Mouse (Mus musculus) ZHBTc4 (cell line): Measurements from ENCODE around the gene Ereg.

Source experiments
- DNase-seq: peaks from one replicate; pipeline ENCODE4 v3.0.0-alpha.2; 2011; ENCODE audit warnings: low read depth, low spot score

Ereg gene

DNA sequence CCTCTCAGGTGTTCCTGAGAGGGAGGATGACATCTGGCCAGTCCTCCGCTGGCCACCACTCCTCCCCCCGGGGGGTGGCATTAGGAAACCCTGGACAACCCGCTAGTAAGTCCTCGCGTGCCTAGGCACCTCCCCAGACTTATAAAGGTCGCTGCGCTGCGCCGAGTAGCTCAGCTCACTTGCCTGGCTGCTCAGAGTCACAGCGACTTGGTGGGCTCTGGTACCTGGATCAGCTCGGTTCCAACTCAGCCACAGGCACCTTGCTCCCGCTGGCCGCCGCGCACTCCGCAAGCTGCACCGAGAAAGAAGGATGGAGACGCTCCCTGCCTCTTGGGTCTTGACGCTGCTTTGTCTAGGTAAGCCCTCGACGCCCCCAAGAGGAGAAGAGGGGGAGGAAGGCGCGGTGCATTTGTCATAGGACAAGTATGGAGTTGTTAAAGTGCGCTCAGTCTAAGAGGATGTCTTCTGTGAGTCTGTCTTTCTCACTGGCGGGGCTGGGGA is at the start of gene Ereg:
Ereg (plus strand) TSS at position 173 of the 501 bp plus-strand sequence.
- DNase-seq = peak; percentile 64

DNA sequence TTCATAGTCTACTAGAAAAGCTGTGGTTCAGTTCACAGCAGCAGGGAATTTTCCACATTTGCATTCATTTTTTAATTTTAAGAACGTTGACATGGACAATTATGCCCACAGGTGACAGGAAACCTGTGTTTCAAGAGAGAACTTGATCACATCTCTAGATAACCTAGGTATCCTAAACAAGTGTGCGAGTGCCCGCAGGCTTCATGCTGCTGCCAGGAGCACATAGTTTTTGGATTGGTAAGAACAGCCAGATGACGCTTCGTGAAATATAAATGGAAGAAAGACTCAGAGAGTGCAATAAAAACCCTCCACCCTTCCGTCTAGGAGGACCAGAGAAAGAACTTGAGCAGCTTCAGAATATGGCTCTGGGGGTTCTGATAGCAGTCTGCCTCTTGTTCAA is 47.3 kb upstream of the Ereg start, which contains the start of gene Epgn:
Epgn (plus strand) TSS at position 301 of the 400 bp plus-strand sequence.
- DNase-seq = no peak

GRCm38 (mm10) chr5:91027840-91028239 is 46.6 kb upstream of the Ereg start:
- no peak for DNase-seq

GRCm38 (mm10) chr5:91030629-91031028 is 43.8 kb upstream of the Ereg start:
- no peak for DNase-seq

DNA sequence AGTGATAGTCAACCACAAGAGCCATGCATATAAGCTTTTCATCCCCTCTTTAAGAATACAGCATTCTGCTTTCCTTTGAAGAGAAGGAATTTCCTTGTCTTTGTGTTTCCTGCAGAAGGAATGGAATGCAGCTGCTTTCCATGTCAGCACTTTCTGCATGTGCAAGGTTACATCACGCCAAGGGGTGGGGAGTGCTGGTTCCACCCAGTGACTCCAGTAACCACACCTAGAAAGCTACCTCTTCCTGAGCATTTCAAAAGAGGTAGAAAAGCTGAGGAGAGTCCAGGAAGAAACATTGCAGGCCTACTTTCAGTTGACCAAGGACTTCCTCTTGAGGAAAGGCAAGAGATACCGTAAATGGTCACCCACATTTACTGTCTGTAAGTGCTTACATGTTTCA is 39.1 kb upstream of the Ereg start:
- DNase-seq = peak; percentile 80

- DNase-seq = no peak
Observed at GRCm38 (mm10) chr5:91036628-91037027, 37.8 kb upstream of the Ereg start.

DNA sequence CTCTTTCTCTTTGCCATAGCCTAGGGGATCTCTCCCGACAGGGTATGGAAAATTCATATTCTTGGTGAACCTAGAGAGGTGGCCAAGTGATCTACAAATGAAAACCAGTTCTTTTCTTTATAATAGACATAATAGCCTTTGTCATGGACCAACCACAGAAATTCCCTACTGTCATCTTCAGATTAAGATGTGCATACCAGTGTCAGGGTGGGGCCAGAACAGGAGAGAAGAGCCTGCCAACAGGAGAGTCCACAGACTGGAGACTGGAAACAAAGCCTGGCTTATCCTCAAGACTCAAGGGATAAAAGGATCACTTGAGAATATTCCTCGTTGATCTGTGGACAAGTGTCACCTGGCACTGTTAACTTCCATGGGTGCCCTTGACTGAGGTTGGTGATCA is 36.7 kb upstream of the Ereg start:
- peak; percentile 61 for DNase-seq

DNA sequence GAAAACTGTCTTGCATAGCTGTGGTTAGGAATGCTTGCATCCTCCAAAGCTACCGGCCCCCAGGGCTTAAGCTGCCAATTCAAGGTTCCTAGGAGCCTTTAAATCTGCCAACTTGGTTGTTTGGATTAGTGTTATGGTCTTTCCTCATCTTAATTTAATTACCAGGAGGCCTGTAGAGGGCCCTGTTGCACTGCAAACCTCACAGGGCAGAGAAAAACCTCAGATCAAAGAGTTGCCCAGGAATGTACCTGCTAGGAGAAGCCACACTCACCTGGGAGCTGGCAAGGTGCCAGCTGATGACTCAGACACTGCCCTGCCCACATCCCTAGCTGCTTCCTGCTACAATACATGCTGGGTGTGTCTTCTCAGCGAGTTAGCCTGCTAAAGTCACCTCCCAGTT is 35.9 kb upstream of the Ereg start:
- DNase-seq = peak; percentile 82

- no peak for DNase-seq
Observed at GRCm38 (mm10) chr5:91038963-91039362, 35.5 kb upstream of the Ereg start.

DNA sequence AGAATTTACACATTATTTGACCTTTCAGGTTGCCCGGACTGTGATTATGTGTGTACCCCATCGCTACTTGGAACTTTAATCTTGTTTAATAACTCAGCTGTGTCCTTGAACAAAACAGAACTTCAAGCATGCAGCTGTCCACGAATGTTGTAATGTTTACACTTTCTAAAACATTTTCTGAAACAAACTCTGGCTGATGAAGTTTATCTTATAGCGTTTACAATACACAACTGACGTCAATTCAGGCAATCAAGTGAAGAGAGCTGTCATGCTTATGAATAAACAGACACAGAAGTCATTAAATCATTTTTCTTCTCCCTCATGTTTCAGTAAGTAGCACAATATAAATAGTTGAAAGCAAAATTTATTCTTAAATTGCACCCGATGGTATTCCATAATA is 26.4 kb upstream of the Ereg start:
- DNase-seq = no peak

DNA sequence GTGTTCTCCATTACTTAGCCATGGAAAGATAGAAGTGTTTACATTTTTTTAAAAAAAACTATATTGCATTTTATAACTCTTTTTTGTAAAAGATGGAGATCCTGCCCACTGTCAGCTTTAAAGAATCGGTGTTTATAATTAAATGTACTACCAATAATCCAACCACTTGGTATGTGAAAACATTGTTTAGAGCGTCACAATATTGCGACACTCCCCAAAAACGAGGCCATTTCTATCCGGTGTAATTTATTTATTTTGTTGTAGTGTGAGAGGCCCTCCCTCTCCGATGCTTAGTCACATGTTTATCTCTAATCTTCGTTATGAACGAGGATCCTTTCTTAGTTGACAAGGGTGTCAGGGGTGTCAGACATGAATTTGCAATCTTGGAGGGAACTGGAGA is 26.0 kb upstream of the Ereg start:
- DNase-seq = no peak

GRCm38 (mm10) chr5:91072340-91072739 is 2.1 kb upstream of the Ereg start:
- DNase-seq = no peak

GRCm38 (mm10) chr5:91073626-91074025 is 796 bp upstream of the Ereg start:
- DNase-seq = no peak

DNA sequence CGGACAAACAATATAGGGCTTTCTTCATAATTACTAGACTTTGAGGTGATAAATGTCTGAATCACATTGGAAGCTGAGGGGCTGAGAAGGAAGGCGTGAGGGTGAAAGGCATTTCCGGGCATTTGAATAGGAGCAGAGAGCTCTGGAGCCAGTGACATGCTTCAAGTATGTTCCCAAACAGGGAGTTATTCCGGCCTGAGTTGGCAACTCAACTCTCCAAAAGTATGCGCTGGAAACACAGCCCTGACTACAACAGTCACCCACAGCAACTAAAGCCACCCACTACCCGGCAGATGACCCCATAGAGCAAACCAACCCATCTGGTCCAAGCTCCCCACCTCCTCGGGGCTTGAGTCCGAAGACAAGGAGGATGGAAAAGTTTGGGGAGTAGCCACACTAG is 396 bp upstream of the Ereg start:
- peak; percentile 2 for DNase-seq

- peak; percentile 2 for DNase-seq
Observed at GRCm38 (mm10) chr5:91075021-91075420, 599 bp downstream of the Ereg start.

DNA sequence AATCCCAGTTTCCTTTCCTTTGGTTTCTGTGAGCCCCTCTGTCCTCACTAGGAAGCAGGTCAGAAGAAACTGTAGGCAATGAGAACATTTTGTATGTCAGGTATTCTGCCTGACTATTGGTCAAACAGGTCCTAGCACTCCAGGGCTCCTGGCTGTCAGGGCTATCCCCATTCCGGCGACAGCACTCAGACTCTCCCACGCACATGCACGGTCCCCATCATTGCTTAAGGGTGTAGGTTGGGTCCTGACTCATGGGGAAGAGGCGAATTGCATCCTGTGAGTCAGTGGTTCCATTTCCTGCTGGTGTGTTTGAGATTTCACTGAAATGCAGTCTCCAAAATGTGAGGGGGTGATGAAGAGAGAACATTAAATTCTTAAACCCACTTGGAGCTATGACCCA is 8.6 kb downstream of the Ereg start:
- DNase-seq = no peak

DNA sequence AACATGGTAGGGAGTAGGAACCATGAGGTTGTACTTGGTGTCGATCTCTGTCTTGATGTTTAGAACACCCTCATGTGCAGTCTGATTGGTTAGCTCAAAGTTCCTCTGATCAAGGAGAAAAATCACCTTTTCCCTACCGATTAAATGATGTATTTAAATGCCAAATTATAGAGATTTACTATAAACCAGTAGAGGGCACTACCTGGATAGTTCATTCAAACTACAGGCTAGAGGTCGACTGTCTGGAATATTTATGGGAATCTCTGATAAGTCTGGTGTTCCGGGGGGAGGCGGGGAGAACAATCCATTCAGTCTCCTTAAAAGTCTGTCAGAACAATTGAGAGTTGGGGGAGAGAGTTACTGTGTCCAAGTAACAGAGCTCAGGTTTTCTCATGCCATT is 10.9 kb downstream of the Ereg start:
- DNase-seq = no peak

DNA sequence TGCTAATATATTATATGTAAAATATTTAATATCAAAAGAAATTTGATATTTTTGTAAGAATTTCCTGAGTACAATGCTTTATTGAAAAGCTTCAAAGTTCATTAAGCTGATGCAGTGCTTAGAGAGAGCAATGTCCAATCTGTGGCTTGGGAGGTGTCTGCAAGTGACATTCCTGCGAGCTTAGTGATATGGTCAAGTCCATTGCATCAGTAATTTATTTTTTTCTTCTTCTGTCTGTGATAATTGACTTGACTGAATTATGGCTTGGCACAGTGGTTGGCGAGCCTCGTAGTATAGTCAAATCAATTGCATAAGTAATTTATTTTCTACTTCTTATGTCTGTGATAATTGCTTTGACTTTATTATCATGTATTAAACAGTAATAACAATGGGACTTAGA is 15.9 kb downstream of the Ereg start:
- DNase-seq = no peak

- DNase-seq = no peak
Observed at GRCm38 (mm10) chr5:91097911-91098614, 23.6 kb downstream of the Ereg start.

DNA sequence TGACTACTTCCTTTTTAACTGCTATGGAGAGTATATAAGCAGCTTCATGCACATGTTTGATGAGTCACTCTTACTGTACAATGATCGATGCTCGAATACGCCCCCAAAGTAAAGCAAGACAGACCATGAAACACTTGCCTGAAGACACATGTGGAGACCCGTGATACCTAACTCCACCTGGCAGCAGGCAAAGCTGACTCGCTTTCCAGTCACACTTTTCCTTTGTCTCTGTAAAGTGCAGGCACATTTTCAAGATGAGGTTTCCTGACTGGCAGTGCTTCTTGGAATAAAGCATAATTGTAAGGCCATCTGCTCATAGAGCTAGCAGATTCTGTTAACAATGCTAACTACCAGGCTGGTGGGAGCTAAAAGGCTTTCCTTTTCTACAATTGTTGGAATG is 27.3 kb downstream of the Ereg start:
- DNase-seq = no peak

- DNase-seq = no peak
Observed at GRCm38 (mm10) chr5:91103943-91104665, 29.7 kb downstream of the Ereg start.

GRCm38 (mm10) chr5:91106248-91106647 is 31.8 kb downstream of the Ereg start:
- no peak for DNase-seq
